Mouse (Mus musculus): Measurements from ENCODE around the gene Ewsr1. TPM values are rescaled to one million over a fixed set of nuclear protein-coding genes. Genes with fewer than 3 reads are reported as not detected.
A peak's percentile ranks its signal among the peaks of the same experiment; 100 is the strongest.

Gene Ewsr1
- polyA plus RNA-seq, 1 experiment = 157 TPM

DNA sequence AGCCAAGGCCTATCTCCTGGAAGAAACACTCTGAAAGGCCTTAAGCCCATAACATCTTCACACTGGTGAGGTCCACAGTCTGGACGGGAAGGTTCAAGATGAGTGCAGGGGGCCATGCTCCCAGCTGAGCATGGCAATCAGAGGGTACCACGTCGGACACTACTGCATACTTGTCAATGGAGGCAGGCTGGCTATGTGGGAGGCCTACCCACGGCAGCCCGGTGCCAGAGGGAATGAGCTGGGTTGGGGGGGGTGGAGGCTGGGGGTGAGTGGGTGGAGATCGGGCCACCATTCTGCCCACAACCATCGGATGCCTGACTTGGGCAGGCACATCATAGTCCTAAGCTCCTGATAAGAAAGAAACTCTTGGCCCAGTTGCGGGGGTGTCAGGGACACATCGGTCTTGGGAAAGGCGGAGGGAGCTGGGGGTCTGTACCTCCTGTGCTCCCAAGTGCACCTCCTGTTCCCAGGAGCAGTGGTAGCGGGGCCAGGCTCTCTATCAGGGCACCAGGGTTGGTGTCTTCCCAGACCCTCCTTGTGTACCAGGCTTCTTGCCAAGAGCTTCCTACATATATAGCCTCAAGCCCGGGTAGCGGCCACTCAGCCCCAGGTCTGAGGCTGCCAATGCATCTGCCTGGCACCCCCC is 36.1 kb downstream of the Ewsr1 start:
- peak overlapping the region; percentile 79 for H3K4me3 ChIP-seq
- no peaks in the 10 kb centered on the region for H3K36me3 ChIP-seq (ENCODE audit: control insufficient read depth, insufficient read depth)
- H3K27me3 ChIP-seq (ENCODE audit: control insufficient read depth, insufficient read depth, insufficient read length) = no peaks in the 10 kb centered on the region
- TF ChIP-seq CEBPB (IDR thresholded peaks at IDR 0.05; ENCODE audit: insufficient read depth, poor library complexity, severe bottlenecking) (no peak), TCF12 (IDR thresholded peaks at IDR 0.05; ENCODE audit: insufficient read depth, poor library complexity, severe bottlenecking) (no peak), SRF (IDR thresholded peaks at IDR 0.05; ENCODE audit: control insufficient read depth, insufficient read length, low read depth) (no peak), E2F4 (IDR thresholded peaks at IDR 0.05; ENCODE audit: insufficient read depth) (no peak), MYOD1 (IDR thresholded peaks at IDR 0.05; ENCODE audit: control insufficient read depth in 1 of 3, insufficient read length in 2 of 3, low read depth in 2 of 3) (no peak), TCF3 (IDR thresholded peaks at IDR 0.05; ENCODE audit: insufficient read length, low read depth) (no peak), USF1 (IDR thresholded peaks at IDR 0.05; ENCODE audit: low read depth) (no peak), MAX (IDR thresholded peaks at IDR 0.05; ENCODE audit: low read depth) (no peak), REST (IDR thresholded peaks at IDR 0.05; ENCODE audit: insufficient read depth, insufficient read length) (no peak), MYOG (IDR thresholded peaks at IDR 0.05; ENCODE audit: control insufficient read depth in 1 of 3, insufficient read depth in 1 of 3, insufficient read length in 2 of 3, low read depth in 2 of 3) (no peak), POLR2A (IDR thresholded peaks at IDR 0.05; ENCODE audit: insufficient read length, low read depth) (no peak), POLR2AphosphoS2 (IDR thresholded peaks at IDR 0.05; ENCODE audit: insufficient read length, low read depth) (no peak)
- H3K79me2 ChIP-seq (ENCODE audit: control insufficient read depth, insufficient read depth) = peaks cover 11% of the 10 kb centered on the region
- H3ac ChIP-seq (ENCODE audit: control insufficient read depth, insufficient read length) = no peak overlapping the region
- H3K4me2 ChIP-seq (ENCODE audit: low read depth) = peak overlapping the region; percentile 97

DNA sequence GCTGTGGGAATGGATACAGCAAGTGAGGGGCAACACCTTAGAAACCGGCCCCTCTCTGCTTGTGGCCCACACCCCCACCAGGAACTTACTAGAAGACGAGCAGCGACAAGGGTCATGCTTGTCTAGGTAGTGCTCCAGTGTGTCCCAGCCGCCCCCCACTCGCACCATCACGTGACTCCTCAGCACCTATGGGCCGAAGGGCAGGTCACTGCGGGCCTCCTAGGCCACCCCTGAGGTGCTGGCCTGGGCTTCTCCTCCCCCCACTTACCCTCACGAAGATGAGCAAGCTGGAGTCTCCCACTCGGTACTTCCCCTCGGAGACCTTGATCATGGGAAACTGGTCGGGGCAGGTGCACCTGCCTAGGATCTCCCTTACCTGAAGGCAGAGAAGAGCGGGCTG is 36.7 kb downstream of the Ewsr1 start:
- H3K4me2 ChIP-seq (ENCODE audit: low read depth) = peak overlapping the region; percentile 69
- H3K4me3 ChIP-seq = peak overlapping the region; percentile 3
- no peaks in the 10 kb centered on the region for H3K36me3 ChIP-seq (ENCODE audit: control insufficient read depth, insufficient read depth)
- no peak for TF ChIP-seq MYOG (IDR thresholded peaks at IDR 0.05; ENCODE audit: control insufficient read depth in 1 of 3, insufficient read depth in 1 of 3, insufficient read length in 2 of 3, low read depth in 2 of 3)
- TF ChIP-seq POLR2A (IDR thresholded peaks at IDR 0.05; ENCODE audit: insufficient read length, low read depth) = no peak
- TF ChIP-seq TCF3 (IDR thresholded peaks at IDR 0.05; ENCODE audit: insufficient read length, low read depth) = no peak
- no peak for TF ChIP-seq TCF12 (IDR thresholded peaks at IDR 0.05; ENCODE audit: insufficient read depth, poor library complexity, severe bottlenecking)
- no peak for TF ChIP-seq POLR2AphosphoS2 (IDR thresholded peaks at IDR 0.05; ENCODE audit: insufficient read length, low read depth)
- no peak for TF ChIP-seq E2F4 (IDR thresholded peaks at IDR 0.05; ENCODE audit: insufficient read depth)
- TF ChIP-seq CEBPB (IDR thresholded peaks at IDR 0.05; ENCODE audit: insufficient read depth, poor library complexity, severe bottlenecking) = no peak
- no peak for TF ChIP-seq MAX (IDR thresholded peaks at IDR 0.05; ENCODE audit: low read depth)
- peaks cover 11% of the 10 kb centered on the region for H3K79me2 ChIP-seq (ENCODE audit: control insufficient read depth, insufficient read depth)
- H3K27me3 ChIP-seq (ENCODE audit: control insufficient read depth, insufficient read depth, insufficient read length) = no peaks in the 10 kb centered on the region
- no peak overlapping the region for H3ac ChIP-seq (ENCODE audit: control insufficient read depth, insufficient read length)

DNA sequence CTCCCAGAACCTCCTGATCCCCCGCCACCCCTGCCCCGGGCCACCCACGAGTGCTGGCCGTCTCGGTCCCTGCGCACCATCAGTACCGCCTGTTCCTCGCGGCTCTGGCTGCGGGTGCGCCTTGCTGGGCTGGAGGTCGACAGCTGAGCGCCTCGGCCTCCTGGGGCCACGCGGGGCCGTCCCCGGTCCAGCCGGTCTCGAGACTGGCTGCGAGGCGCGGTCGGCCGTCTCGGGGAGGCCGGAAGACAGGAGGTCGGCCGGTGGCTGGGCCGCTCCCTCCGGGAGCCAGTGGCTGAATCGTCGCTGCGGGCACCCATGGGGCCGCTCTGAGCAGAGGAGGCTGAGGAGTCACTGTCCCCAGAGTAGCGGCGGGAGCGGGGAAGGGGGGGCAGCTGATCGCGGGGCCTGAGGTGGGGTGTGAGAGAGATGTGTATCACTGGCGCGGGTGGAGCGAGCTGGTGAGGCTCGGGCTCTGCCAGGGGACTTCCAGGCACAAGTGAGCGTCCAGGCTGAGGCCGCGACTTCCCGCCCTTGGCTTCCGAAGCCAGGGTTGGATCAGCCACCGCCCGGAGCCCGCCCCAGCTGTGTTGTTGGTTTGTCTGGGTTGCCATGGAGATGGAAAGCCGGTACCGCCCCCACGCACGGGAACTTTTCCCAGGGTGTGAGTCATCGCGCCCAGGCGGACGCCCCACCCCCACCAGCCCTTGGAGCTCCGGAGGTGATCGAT is 37.5 kb downstream of the Ewsr1 start:
- H3K27me3 ChIP-seq (ENCODE audit: control insufficient read depth, insufficient read depth, insufficient read length) = no peaks in the 10 kb centered on the region
- H3K36me3 ChIP-seq (ENCODE audit: control insufficient read depth, insufficient read depth) = no peaks in the 10 kb centered on the region
- TF ChIP-seq CEBPB (IDR thresholded peaks at IDR 0.05; ENCODE audit: insufficient read depth, poor library complexity, severe bottlenecking) (no peak), SRF (IDR thresholded peaks at IDR 0.05; ENCODE audit: control insufficient read depth, insufficient read length, low read depth) (peak; percentile 33), POLR2A (IDR thresholded peaks at IDR 0.05; ENCODE audit: insufficient read length, low read depth) (peak; percentile 29), REST (IDR thresholded peaks at IDR 0.05; ENCODE audit: insufficient read depth, insufficient read length) (no peak), POLR2AphosphoS2 (IDR thresholded peaks at IDR 0.05; ENCODE audit: insufficient read length, low read depth) (peak; percentile 69), TCF3 (IDR thresholded peaks at IDR 0.05; ENCODE audit: insufficient read length, low read depth) (no peak), MYOG (IDR thresholded peaks at IDR 0.05; ENCODE audit: control insufficient read depth in 1 of 3, insufficient read depth in 1 of 3, insufficient read length in 2 of 3, low read depth in 2 of 3) (peak in 2 of 3 experiments; percentile 61 to 75), E2F4 (IDR thresholded peaks at IDR 0.05; ENCODE audit: insufficient read depth) (peak; percentile 73), MYOD1 (IDR thresholded peaks at IDR 0.05; ENCODE audit: control insufficient read depth in 1 of 3, insufficient read length in 2 of 3, low read depth in 2 of 3) (peak in 2 of 3 experiments; percentile 16 to 50), USF1 (IDR thresholded peaks at IDR 0.05; ENCODE audit: low read depth) (no peak), MAX (IDR thresholded peaks at IDR 0.05; ENCODE audit: low read depth) (no peak)
- no peak overlapping the region for H3ac ChIP-seq (ENCODE audit: control insufficient read depth, insufficient read length)
- peak overlapping the region; percentile 3 for H3K4me3 ChIP-seq
- peak overlapping the region; percentile 69 for H3K4me2 ChIP-seq (ENCODE audit: low read depth)
- peaks cover 11% of the 10 kb centered on the region for H3K79me2 ChIP-seq (ENCODE audit: control insufficient read depth, insufficient read depth)

DNA sequence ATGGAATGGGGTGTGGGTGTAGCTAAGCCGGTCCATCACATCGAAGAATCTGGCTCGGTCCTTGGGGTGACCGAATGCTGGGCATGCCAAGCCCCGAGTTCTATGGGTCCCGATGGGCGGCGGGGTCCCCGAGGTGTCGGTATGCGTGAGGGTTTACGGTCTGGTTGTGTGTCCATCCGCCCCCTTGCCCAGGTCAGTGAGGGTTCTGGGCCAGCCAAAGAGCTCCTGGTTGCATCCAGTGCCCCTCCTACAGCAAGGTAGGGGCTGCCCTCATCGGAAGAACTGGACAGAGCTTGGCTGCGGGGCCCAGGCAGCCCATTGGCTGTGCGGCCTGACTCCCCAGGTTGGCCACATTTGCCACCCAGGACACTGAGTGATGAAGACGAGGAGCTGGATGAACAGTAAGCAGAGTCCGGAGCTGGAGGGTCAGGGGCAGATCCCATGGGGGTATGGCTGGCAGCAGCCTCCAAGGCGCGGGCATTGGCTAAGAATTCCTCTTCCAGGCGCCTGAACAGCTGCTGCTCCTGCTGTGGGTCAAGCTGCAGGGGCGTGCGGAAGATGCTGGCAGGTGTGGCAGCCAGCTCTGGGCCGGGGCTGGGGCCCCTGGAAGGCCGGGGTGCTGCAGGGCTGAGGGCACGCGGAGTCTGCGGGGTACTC is 38.2 kb downstream of the Ewsr1 start:
- H3K4me3 ChIP-seq = no peak overlapping the region
- no peaks in the 10 kb centered on the region for H3K36me3 ChIP-seq (ENCODE audit: control insufficient read depth, insufficient read depth)
- no peaks in the 10 kb centered on the region for H3K27me3 ChIP-seq (ENCODE audit: control insufficient read depth, insufficient read depth, insufficient read length)
- peaks cover 11% of the 10 kb centered on the region for H3K79me2 ChIP-seq (ENCODE audit: control insufficient read depth, insufficient read depth)
- peak overlapping the region; percentile 69 for H3K4me2 ChIP-seq (ENCODE audit: low read depth)
- H3ac ChIP-seq (ENCODE audit: control insufficient read depth, insufficient read length) = no peak overlapping the region
- TF ChIP-seq MYOG (IDR thresholded peaks at IDR 0.05; ENCODE audit: control insufficient read depth in 1 of 3, insufficient read depth in 1 of 3, insufficient read length in 2 of 3, low read depth in 2 of 3) (peak in 2 of 3 experiments; percentile 54 to 76), USF1 (IDR thresholded peaks at IDR 0.05; ENCODE audit: low read depth) (no peak), MYOD1 (IDR thresholded peaks at IDR 0.05; ENCODE audit: control insufficient read depth in 1 of 3, insufficient read length in 2 of 3, low read depth in 2 of 3) (peak in 2 of 3 experiments; percentile 75 to 76)
